Mouse (Mus musculus): ENCODE measurements around the gene Mrpl12.

Mrpl12 gene

DNA sequence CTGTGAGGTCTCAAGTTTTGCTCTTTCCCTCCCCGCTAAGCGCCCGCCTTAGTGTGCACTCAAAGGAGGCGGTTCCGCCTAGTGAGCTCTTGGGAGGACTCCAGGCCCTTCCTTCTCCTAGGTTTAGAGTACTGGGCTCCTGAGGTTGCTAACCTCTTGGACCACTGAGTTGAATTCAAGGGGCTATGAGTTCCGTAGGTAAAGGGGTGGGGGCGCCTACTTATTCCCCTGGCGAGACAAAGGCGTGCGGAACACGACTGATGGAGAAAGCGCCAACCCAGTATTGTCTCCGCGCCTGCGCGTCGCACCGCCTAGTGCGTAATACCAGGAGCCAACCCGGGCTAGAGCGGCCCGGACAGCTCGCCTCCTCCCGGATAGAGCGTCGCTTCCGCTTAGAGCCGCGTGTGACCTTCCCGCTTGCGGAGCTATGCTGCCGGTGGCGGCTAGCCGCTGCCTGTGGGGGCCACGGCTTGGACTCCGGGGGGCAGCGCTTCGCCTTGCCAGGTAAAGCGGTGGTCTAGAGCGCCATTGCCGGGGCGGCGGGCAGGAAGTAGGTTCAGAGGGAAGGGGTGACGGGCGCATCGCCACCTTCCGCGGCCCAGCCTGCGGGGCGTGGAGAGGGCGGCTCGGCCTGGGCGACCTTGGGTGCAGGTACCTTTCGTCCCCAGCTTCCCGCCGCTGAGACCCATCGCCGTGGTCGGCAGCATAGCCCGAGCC, at the start of gene Mrpl12:
Gene Mrpl12, plus strand, starts transcription at position 349 of the 717 bp plus-strand sequence.
- peak; percentile 88 for DNase-seq (ENCODE audit: low spot score)

DNA sequence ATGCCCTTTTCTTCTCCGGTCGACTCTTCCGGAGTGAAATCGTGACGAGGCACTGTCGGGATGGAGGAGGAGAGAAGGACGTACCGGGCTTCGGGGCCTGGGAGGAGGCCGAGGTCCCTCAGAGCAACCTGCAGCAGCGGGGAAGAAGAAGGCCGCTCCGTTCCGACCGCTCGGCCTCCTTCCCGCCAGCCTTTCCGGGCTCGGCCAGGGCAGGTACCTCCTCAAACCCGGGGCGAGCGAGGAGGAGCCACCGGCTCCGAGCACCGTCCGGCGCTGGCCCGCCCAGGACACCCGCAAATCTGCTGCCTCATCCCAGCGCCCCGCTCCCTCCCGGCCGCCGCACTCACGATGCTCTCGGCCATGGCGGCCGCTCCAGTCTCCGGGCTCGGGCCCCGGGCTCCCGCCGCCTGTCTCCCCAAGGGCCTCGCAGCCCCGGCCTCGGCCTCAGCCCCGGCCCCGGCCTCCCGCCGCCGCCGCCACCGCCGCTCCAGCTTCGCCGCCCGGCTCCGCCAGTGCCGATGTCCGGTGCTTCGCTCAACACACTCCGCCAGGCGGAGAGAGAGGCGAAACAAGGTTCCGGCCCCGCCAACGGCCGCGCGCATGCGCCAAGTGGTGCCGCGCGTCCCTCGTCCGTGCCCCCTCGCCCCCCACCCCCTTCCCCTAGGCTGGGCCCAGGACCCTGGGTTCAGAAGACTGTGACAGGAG, 47.1 kb upstream of the Mrpl12 start, which contains the start of gene Nploc4:
Gene Nploc4, minus strand, starts transcription at position 557 of the 705 bp plus-strand sequence.
- DNase-seq (ENCODE audit: low spot score), result peak; percentile 87

DNA sequence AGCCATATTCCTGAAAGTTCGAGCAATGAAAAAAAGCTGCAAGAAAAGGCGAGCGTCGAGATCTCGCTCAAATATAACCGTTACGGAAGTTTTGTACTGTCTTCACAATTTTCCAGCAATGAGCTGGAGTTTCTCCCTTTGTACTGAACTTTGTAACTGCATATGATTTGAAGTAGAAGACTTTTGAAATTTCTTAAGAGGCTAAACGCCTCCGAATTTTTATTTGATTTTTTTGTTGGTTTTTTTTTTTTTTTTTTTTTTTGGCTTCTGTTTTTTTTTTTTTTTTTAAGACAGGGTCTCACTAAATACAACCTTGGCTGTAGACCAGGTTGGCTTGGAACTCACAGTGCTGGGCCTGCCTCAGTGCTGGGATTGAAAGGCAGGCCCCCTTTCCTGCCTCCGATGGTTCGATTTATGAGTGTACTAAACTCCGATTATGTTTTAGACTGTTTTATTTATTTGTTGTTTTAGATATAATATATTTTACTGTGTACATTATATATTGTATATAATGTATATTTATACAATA, 46.5 kb upstream of the Mrpl12 start:
- no peak for DNase-seq (ENCODE audit: low spot score)

- DNase-seq (ENCODE audit: low spot score), result no peak
Observed at GRCm38 (mm10) chr11:120442344-120442743, 42.1 kb upstream of the Mrpl12 start, which contains the start of gene Tspan10. Tspan10 (plus strand) TSS chr11:120442644.

GRCm38 (mm10) chr11:120442765-120443280, 41.6 kb upstream of the Mrpl12 start:
- DNase-seq (ENCODE audit: low spot score), result no peak

DNA sequence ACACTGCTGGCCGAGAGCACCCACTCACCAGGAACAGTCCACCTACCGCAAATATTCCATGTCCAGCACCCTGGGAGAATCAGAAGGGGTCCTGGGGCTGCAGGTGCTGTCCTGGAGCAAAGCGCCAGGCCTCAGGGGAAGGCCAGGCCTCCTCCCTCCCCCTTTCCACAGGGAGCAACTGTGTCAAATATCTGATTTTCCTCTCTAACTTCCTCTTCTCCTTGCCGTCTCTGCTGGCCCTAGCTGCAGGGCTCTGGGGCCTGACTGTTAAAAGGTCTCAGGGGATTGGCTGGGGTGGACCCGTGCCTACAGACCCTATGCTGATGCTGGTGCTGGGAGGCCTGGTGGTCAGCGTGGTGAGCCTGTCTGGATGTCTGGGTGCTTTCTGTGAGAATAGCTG, 40.3 kb upstream of the Mrpl12 start:
- DNase-seq (ENCODE audit: low spot score), result no peak

GRCm38 (mm10) chr11:120445475-120445874, 38.9 kb upstream of the Mrpl12 start:
- no peak for DNase-seq (ENCODE audit: low spot score)

- no peak for DNase-seq (ENCODE audit: low spot score)
Observed at GRCm38 (mm10) chr11:120447179-120447578, 37.2 kb upstream of the Mrpl12 start.

- no peak for DNase-seq (ENCODE audit: low spot score)
Observed at GRCm38 (mm10) chr11:120452246-120452645, 32.2 kb upstream of the Mrpl12 start.

DNA sequence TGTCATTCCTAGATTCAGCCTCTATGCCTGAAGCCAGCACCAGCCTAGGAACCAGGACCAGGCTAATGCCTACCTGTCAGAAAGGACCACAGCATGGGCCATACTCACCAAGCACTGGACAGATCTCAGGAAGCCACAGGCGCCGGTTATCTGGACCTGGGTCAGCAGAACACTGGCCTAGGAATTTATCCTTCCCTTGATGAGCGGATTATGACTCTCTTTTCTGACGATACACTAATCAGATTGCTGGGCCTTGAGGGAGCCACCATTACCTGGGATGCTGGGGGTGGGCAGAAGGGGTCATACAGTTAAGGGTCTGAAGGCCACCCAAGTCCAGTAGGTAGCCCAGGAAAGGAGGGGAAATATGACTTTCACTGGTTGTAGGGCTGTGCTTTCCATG, 31.1 kb upstream of the Mrpl12 start, which contains the start of gene Pde6g:
Gene Pde6g, minus strand, starts transcription at position 195 of the 400 bp plus-strand sequence.
- no peak for DNase-seq (ENCODE audit: low spot score)

DNA sequence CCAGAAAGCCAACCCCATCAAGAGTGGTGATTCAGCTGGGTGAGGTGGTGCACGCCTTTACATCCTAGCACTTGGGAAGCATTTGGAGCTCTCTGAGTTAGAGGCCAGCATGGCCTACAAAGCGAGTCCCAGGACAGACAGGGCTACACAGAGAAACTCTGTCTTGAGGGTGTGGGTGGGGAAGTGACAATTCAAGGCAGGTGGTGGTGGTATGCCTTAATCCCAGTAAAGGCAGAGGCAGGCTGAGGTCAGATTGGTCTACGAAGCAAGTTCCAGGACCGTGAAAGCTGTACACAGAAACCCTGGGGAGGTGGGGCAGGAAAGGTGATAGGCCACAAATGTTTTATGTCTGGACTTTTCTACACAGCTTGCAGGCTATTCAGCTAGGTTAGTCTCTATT, 29.4 kb upstream of the Mrpl12 start:
- DNase-seq (ENCODE audit: low spot score), result no peak

DNA sequence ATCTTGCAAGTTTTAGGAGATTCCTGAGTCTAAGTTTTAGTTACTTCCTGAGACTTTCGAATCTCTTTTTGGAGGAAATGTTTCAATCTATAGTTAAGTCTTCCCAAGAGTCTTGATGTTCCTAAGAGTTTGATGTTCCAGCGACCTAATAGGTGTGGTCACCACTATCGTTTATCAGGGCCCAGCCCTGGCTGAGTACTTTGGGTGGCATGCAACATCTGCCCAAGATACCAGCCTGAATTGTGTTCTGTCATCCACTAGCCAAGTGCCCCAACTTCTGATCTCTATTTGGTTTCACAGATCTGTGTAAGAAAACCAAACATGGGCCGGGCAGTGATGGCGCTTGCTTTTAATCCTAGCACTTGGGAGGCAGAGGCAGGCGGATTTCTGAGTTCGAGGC, 29.0 kb upstream of the Mrpl12 start:
- DNase-seq (ENCODE audit: low spot score), result no peak

- no peak for DNase-seq (ENCODE audit: low spot score)
Observed at GRCm38 (mm10) chr11:120457370-120457769, 27.0 kb upstream of the Mrpl12 start.

DNA sequence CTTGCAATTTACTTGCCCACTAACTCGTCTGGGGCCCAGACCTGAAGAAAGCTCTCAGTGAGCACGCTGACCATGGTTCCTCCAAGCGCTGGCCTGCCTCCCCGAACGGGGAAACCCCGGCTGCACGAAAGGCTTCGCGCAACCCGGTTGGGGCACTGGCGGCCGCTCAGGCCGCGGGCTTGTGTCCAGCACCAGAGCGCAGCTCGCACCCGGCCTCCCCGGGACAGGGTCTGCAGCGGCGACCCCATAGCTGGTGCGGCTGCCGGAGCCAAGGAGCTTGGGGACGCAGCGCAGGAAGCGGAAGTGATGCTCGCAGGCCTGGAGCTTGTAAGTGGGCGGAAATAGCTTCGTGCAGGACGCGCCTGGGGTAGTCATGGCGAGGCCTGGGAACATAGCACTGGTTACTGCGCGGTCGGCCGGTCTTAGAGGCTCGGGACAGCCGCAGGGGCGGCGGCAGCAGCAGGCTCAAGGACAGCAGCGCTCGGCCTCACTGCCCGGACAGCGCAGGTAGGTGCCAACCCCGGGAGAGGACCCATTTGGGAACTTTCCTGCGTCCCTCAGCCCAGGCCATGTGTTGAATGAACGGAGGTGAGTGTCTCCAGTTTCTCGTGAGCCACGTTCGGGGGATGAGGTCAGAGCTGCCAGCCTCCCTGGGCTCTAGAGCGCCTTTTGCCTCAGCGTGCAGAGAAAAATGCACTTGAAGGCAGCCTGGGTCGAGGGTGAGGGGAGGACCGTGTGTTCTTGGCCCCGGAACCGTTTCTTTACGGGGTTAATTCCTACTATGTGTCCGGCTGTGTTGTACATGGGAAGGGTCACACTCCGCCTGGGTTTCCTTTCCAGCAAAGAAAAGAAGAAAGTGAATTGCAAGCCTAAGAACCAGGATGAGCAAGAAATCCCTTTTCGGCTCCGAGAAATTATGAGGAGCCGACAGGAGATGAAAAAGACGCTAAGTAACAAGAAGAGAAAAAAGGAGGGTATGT, 26.4 kb upstream of the Mrpl12 start, which contains the start of the genes Oxld1 and Ccdc137:
Gene Oxld1, minus strand, starts transcription at position 297 of the 980 bp plus-strand sequence.
Gene Ccdc137, plus strand, starts transcription at position 344 of the 980 bp plus-strand sequence.
- DNase-seq (ENCODE audit: low spot score), result peak; percentile 71

- DNase-seq (ENCODE audit: low spot score), result no peak
Observed at GRCm38 (mm10) chr11:120458847-120459597, 25.4 kb upstream of the Mrpl12 start.

DNA sequence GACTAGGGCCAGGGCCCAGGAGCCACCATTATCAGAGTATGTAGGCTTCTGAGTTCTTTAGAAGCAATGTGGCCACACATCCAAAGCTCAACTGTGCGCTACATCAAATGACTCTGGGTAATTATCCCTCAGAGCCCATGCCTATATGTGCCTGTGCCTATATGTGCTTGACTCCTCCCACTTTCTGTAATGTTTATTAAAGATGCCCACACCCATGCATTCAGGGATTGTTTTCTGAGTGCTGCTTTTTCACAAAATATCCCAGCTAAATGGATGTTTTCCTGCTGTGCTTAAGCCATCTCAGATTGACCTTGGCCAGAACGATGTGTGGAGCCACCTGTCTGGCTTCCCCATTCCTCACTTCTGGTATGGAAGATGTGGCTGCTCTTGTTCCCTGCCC, 20.9 kb upstream of the Mrpl12 start:
- DNase-seq (ENCODE audit: low spot score), result no peak

GRCm38 (mm10) chr11:120464365-120464764, 20.0 kb upstream of the Mrpl12 start:
- DNase-seq (ENCODE audit: low spot score), result no peak

- no peak for DNase-seq (ENCODE audit: low spot score)
Observed at GRCm38 (mm10) chr11:120465521-120465920, 18.9 kb upstream of the Mrpl12 start.

DNA sequence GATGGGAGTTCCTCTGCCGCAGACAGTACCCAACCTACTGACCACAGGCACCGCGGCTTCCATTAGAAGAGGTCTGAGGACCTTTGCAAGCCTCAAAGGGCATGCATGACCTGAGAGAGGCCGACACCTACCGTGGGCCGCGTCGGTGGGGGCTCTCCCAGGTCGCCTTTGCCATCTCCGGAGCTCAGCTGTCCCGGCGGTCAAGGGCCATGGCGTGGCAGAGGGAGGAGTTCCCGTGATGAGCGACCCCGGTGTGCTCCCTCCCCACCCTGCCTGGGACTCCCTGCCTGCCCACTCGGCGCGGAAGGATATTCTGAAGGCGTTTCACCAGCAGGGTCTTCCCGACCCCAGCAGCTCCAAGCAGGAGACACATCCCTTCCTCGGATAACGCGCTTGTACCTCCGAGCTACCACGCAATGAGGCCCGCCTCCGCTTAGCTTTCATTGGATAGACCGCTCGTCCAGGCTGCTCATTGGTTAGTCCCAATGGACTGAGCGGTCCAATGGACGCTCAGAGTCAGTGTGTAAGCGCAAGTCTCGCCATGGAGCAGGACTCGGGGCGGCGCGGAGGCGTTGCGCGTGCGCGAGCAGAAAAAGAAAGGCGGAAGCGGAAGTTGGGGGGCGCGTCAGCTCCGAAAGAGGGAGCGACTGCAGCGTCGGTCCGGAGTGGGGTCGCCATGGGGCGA, 17.2 kb upstream of the Mrpl12 start, which contains the start of gene Arl16:
Gene Arl16, minus strand, starts transcription at position 557 of the 685 bp plus-strand sequence.
- DNase-seq (ENCODE audit: low spot score), result peak; percentile 94

GRCm38 (mm10) chr11:120467736-120468092, 16.7 kb upstream of the Mrpl12 start:
- no peak for DNase-seq (ENCODE audit: low spot score)
